Mouse (Mus musculus) G1E (cell line): ENCODE measurements around the gene Tfcp2l1.

Experiments
- CTCF ChIP-seq: IDR thresholded peaks from 2 replicates; pipeline ENCODE4 v1.5.1; 2012; ENCODE audit warnings: low read depth, low read length, inconsistent platforms, mixed read lengths
- GATA1 ChIP-seq: IDR thresholded peaks from 2 replicates; pipeline ENCODE4 v1.6.1; 2012; ENCODE audit warnings: borderline replicate concordance, low read length, inconsistent platforms, mixed read lengths
- TAL1 ChIP-seq: conservative IDR thresholded peaks from 2 replicates; pipeline ENCODE4 v1.6.1; 2012; ENCODE audit warnings: low read depth, low read length, inconsistent platforms, mixed read lengths

DNA sequence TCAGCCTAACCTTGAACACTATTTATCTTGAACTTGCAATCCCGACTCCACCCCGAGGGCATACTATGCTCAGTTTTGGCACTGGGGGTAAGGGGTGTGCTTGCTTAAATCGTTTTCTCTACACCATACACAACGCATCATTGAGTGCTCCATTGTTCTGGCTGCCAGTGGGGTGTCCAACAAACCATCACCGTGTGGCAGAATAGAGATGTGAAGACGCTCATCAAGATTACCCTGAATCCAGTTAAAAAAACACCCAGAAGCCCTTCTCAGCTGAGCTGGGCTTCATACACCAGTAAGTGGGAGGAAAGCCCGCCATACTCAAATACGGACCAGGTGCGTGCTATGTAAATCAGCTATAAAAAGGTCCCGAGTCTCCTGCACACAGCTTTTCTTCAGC lies 60.0 kb downstream of the Tfcp2l1 start:
- TF ChIP-seq CTCF (no peak), TAL1 (no peak), GATA1 (no peak)
